Mouse (Mus musculus): ENCODE data around the gene Depp1. TPM values are rescaled to one million over a fixed set of nuclear protein-coding genes. Genes with fewer than 3 reads are reported as not detected.

Gene Depp1
- polyA plus RNA-seq, 1 experiment: not detected

DNA sequence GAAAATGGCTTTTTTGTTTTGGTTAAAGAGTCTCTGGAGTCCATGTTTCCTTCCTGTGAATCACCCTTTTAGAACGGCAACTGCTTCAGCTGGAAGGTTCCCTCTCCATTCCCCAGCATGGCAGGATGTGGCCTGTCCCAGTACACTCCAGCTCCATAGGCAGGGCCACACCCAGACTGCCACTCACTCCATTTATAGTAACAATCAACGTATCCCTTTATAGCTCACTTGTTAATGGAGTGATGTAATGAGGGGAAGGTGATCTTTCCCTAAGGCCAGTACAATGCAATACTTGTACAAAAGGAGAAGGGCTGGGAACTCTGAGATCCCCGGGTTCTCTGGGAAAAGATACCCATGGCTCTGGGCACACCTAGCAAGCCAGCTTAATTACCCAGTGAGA lies 6.1 kb upstream of the Depp1 start:
- TF ChIP-seq POLR2A (IDR thresholded peaks at IDR 0.05; ENCODE audit: low read depth, low read length) (no peak), CTCF (IDR thresholded peaks at IDR 0.05; ENCODE audit: borderline replicate concordance, insufficient read depth, low read length) (no peak)

DNA sequence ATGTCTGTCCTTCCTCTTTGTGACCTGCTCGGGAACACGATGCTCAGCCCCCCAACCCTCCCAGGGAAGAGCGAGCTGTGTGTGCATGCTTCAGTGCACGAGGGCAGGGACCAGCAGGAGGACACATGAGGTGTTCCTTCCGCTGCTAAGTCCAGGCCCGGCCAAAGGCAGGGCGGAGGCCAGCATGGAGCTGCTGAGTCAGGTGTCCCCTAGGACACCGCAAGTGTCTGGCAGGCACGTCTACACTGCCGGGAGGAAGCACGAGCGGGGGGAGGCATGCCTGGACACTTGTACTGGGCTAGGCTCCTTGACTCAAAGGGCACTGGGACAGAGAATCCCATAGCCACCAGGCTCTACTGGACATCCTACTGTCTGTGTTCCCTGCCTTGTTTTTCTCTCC lies 2.6 kb upstream of the Depp1 start:
- H3K4me1 ChIP-seq (ENCODE audit: control insufficient read depth, insufficient read depth, low read length): peaks cover 3% of the 10 kb centered on the region; the same call in 1 of the 2 replicates
- TF ChIP-seq POLR2A (IDR thresholded peaks at IDR 0.05; ENCODE audit: low read depth, low read length): no peak
- no peak for TF ChIP-seq CTCF (IDR thresholded peaks at IDR 0.05; ENCODE audit: borderline replicate concordance, insufficient read depth, low read length)
- H3K27ac ChIP-seq (ENCODE audit: insufficient read depth, low read length): no peak overlapping the region
- no peak overlapping the region for H3K4me3 ChIP-seq (ENCODE audit: insufficient read depth, low read length)

More for the DNA sequence above, 6.1 kb upstream of the Depp1 start:
- Histone ChIP-seq H3K27ac (ENCODE audit: insufficient read depth, low read length) (no peak overlapping the region), H3K4me1 (ENCODE audit: control insufficient read depth, insufficient read depth, low read length) (peaks cover 3% of the 10 kb centered on the region), H3K4me3 (ENCODE audit: insufficient read depth, low read length) (no peak overlapping the region)

DNA sequence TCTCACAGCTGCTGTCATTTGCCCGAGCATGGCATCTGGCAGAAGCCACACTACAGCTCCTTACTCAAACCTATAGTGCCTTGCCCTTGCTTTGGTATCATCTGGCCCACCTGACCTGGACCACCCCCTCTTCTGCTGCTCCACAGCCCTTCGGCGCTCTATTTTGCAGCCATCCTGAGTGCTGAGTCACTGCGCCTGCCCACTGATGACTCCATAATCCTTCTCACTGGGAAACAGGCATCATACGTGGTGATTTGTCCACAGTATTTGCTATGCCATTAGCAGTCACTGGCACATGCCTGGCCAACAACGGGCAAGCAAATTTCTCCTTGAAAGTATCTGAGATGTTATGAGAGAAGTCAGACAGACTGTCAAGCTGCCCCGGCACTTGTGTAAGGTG lies 598 bp upstream of the Depp1 start:
- TF ChIP-seq CTCF (IDR thresholded peaks at IDR 0.05; ENCODE audit: borderline replicate concordance, insufficient read depth, low read length) (no peak), POLR2A (IDR thresholded peaks at IDR 0.05; ENCODE audit: low read depth, low read length) (no peak)
- H3K27ac ChIP-seq (ENCODE audit: insufficient read depth, low read length): no peak overlapping the region
- no peak overlapping the region for H3K4me3 ChIP-seq (ENCODE audit: insufficient read depth, low read length)
- H3K4me1 ChIP-seq (ENCODE audit: control insufficient read depth, insufficient read depth, low read length): no peaks in the 10 kb centered on the region

- no peak overlapping the region for H3K27ac ChIP-seq (ENCODE audit: insufficient read depth, low read length)
- no peak for TF ChIP-seq CTCF (IDR thresholded peaks at IDR 0.05; ENCODE audit: borderline replicate concordance, insufficient read depth, low read length)
- no peak for TF ChIP-seq POLR2A (IDR thresholded peaks at IDR 0.05; ENCODE audit: low read depth, low read length)
- no peaks in the 10 kb centered on the region for H3K4me1 ChIP-seq (ENCODE audit: control insufficient read depth, insufficient read depth, low read length)
- no peak overlapping the region for H3K4me3 ChIP-seq (ENCODE audit: insufficient read depth, low read length)
Observed at GRCm38 (mm10) chr6:116651437-116652118, 1.2 kb downstream of the Depp1 start.

DNA sequence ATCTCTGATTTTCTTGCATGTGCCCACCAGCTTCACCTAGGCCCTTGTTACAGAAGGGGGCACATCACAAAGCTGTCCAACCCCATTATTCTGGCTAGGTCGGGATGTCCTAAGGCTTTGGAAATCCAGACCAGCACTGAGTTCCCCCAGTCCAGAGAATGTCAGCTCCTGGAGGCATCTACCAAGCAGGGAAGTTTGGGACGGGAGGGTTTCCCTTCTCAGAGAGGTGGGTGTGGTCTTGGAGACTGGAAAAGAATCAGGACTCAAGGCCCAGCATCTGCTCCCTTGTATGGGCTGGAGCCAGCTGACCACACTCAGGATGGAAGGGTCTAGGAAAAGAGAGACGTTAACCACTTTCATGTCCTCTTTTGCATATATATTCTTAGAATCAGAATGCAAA lies 2.8 kb downstream of the Depp1 start:
- no peaks in the 10 kb centered on the region for H3K4me1 ChIP-seq (ENCODE audit: control insufficient read depth, insufficient read depth, low read length)
- no peak overlapping the region for H3K27ac ChIP-seq (ENCODE audit: insufficient read depth, low read length)
- no peak for TF ChIP-seq POLR2A (IDR thresholded peaks at IDR 0.05; ENCODE audit: low read depth, low read length)
- no peak for TF ChIP-seq CTCF (IDR thresholded peaks at IDR 0.05; ENCODE audit: borderline replicate concordance, insufficient read depth, low read length)
- no peak overlapping the region for H3K4me3 ChIP-seq (ENCODE audit: insufficient read depth, low read length)

- TF ChIP-seq POLR2A (IDR thresholded peaks at IDR 0.05; ENCODE audit: low read depth, low read length) (no peak), CTCF (IDR thresholded peaks at IDR 0.05; ENCODE audit: borderline replicate concordance, insufficient read depth, low read length) (no peak)
- H3K27ac ChIP-seq (ENCODE audit: insufficient read depth, low read length): no peak overlapping the region
- H3K4me1 ChIP-seq (ENCODE audit: control insufficient read depth, insufficient read depth, low read length): no peaks in the 10 kb centered on the region
- no peak overlapping the region for H3K4me3 ChIP-seq (ENCODE audit: insufficient read depth, low read length)
Observed at GRCm38 (mm10) chr6:116653684-116654454, 3.5 kb downstream of the Depp1 start.

DNA sequence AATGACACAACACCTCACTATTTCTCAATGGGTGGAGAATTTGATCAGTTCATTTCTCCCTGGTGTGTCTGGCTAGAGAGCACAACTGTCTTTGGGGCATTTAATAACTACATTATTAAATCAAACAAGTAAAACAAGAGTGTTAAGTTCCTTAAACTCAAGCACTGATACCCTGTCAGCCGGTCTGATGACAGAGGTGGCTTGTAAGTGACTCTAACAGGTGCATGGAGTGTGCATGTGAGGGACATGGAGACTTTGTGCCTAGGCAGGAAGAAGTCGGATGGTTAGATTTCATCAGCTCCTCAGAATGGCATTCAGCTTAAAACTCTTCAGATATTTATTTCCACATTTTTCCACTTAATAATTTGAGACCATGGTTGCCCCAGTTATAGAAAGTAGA lies 13.0 kb downstream of the Depp1 start:
- no peaks in the 10 kb centered on the region for H3K4me1 ChIP-seq (ENCODE audit: control insufficient read depth, insufficient read depth, low read length)
- H3K4me3 ChIP-seq (ENCODE audit: insufficient read depth, low read length): no peak overlapping the region
- H3K27ac ChIP-seq (ENCODE audit: insufficient read depth, low read length): no peak overlapping the region
- TF ChIP-seq POLR2A (IDR thresholded peaks at IDR 0.05; ENCODE audit: low read depth, low read length) (no peak), CTCF (IDR thresholded peaks at IDR 0.05; ENCODE audit: borderline replicate concordance, insufficient read depth, low read length) (no peak)

- H3K27ac ChIP-seq (ENCODE audit: insufficient read depth, low read length): no peak overlapping the region
- no peak overlapping the region for H3K4me3 ChIP-seq (ENCODE audit: insufficient read depth, low read length)
- H3K4me1 ChIP-seq (ENCODE audit: control insufficient read depth, insufficient read depth, low read length): no peaks in the 10 kb centered on the region
- no peak for TF ChIP-seq CTCF (IDR thresholded peaks at IDR 0.05; ENCODE audit: borderline replicate concordance, insufficient read depth, low read length)
- no peak for TF ChIP-seq POLR2A (IDR thresholded peaks at IDR 0.05; ENCODE audit: low read depth, low read length)
Observed at GRCm38 (mm10) chr6:116664031-116664430, 13.6 kb downstream of the Depp1 start.

DNA sequence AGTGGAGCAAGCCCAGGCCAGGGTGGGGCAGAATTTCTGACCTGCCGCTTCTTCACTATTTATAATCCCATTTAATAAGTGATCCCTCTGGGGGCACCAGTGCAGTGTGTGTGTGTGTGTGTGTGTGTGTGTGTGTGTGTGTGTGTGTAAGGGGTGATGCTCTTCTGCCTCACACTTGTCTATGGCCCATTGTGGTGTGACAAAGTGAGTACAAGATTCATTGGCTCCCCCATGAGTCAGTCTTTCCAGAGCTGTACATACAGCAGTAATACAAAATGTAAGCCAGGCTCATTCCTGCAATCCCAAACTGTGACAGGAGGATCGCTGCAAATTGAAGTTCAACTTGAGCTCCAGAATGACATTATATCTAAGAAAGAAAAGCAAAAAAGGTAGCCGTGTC lies 14.4 kb downstream of the Depp1 start:
- H3K27ac ChIP-seq (ENCODE audit: insufficient read depth, low read length): no peak overlapping the region
- H3K4me1 ChIP-seq (ENCODE audit: control insufficient read depth, insufficient read depth, low read length): no peaks in the 10 kb centered on the region
- TF ChIP-seq POLR2A (IDR thresholded peaks at IDR 0.05; ENCODE audit: low read depth, low read length) (no peak), CTCF (IDR thresholded peaks at IDR 0.05; ENCODE audit: borderline replicate concordance, insufficient read depth, low read length) (no peak)
- no peak overlapping the region for H3K4me3 ChIP-seq (ENCODE audit: insufficient read depth, low read length)

DNA sequence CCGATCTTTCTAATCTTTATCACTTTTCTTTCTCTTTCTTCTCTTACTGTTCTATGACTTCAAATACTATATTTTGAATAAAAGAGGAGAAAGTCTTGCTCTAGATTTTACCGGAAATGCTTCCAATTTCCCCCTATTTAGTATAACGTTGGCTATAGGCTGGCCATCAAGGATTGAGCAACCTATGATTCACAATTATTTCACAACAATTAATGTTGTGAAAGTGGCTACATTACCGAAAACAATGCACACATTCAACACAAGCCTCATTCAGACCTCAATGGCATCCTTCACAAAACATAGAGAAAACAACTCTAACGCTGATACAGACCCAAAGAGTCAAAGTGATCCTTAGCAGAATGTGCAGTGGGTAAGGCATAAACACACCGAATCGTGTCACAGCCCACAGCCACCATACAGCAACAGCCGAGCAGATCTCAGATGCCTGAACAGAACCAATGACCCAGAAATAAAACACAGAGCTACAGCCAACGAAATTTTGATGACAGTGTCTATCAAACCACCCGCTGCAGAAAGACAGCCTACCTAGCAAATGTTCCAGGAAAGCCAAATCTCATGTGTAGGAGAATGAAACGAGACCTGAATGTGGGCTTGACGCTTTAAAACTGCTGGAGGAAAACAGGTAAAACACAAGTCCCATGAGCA lies 15.8 kb downstream of the Depp1 start:
- no peak overlapping the region for H3K4me3 ChIP-seq (ENCODE audit: insufficient read depth, low read length)
- no peaks in the 10 kb centered on the region for H3K4me1 ChIP-seq (ENCODE audit: control insufficient read depth, insufficient read depth, low read length)
- H3K27ac ChIP-seq (ENCODE audit: insufficient read depth, low read length): no peak overlapping the region
- TF ChIP-seq POLR2A (IDR thresholded peaks at IDR 0.05; ENCODE audit: low read depth, low read length) (no peak), CTCF (IDR thresholded peaks at IDR 0.05; ENCODE audit: borderline replicate concordance, insufficient read depth, low read length) (no peak)

All from embryonic fibroblast, embryonic 13.5 days (primary cell).